ENCODE assay signal across 15 mouse cellular contexts in genomic region chrX:141370276-141370675, GRCm38 (mm10).
DNase-seq lines count a peak whose midpoint lies in the region; ATAC-seq and TF ChIP-seq lines count a peak whose summit lies in the region.
"Had no signal": no experiment of that assay in that cellular context is flagged by ENCODE, and none has a peak within 500 bp of the region (broad histone marks: within the 10 kb centered on the region; RNA-seq: fewer than 3 reads in every experiment).

No protein-coding gene starts in this region.

- no peak for TF ChIP-seq POLR2A in lung, adult 2 months (IDR thresholded peaks at IDR 0.05; ENCODE audit: borderline replicate concordance, extremely low read depth, low read depth, low read length)

- intact Hi-C loops in left cerebral cortex, postnatal 4 days (cut with DNase I): no loop called here

- no peak for DNase-seq in frontal cortex, postnatal 14 days (ENCODE audit: low spot score in 2 of 2)
- DNase-seq in left cerebral cortex, postnatal 4 days: peak; percentile 1
- no peak for DNase-seq in left cerebral cortex, adult 18-20 months (ENCODE audit: low spot score in 2 of 2)
- DNase-seq in layer of hippocampus, adult 18-20 months (ENCODE audit: low spot score in 2 of 2): peak; percentile 8 to 58
- DNase-seq in liver: no peak
- no peak for DNase-seq in lung, adult 2 months
- DNase-seq: adrenal gland, postnatal 25 days; cerebellum, postnatal 25 days; lung, adult 18-20 months had no signal

- no peaks in the 10 kb centered on the region for H3K4me1 ChIP-seq in lung, adult 2 months (ENCODE audit: control insufficient read depth, insufficient read depth, low read length)
- H3K4me1 ChIP-seq: kidney, embryonic 15.5 days; limb, embryonic 15.5 days; midbrain, embryonic 15.5 days; neural tube, embryonic 13.5 days had no signal

- WGBS in lung, adult 2 months: 56% methylated on average over 1 of the region's 1 CpGs

- no peak overlapping the region for H3K4me3 ChIP-seq in lung, adult 2 months (replicated peaks; ENCODE audit: extremely low read depth, low read depth, low read length)
- H3K4me3 ChIP-seq: kidney, embryonic 15.5 days; limb, embryonic 15.5 days; midbrain, embryonic 15.5 days; neural tube, embryonic 13.5 days had no signal

- no peak for TF ChIP-seq CTCF in lung, adult 2 months (IDR thresholded peaks at IDR 0.05; ENCODE audit: insufficient read depth, low read length)

- ATAC-seq in frontal cortex, adult (ENCODE audit: low TSS enrichment): peak; percentile 65
- ATAC-seq: hindbrain, embryonic 16.5 days; midbrain, embryonic 15.5 days had no signal

Comparison
In these comparisons a context has a peak if more than half of its experiments do, and no peak if none do; other contexts are left out.
1. DNase-seq: peak in left cerebral cortex, postnatal 4 days (single experiment) and layer of hippocampus, adult 18-20 months (2 of 2); none in frontal cortex, postnatal 14 days (0 of 2), left cerebral cortex, adult 18-20 months (0 of 2), liver (single experiment) and lung, adult 2 months (single experiment).